Mouse (Mus musculus) limb, embryonic 12.5 days (tissue): ENCODE data around the gene Add2. TPM values are rescaled to one million over a fixed set of nuclear protein-coding genes. Genes with fewer than 3 reads are reported as not detected.

Experiments used
- ATAC-seq: fragments of 200-750 bp; cut with Nextera tagmentation; 2 replicates; pipeline ENCODE4 v1.8.0; 2017; ENCODE audit warnings: low read depth, moderate TSS enrichment; ENCODE audit not compliant: insufficient number of reproducible peaks, insufficient read depth, low FRiP score, low TSS enrichment
- H3K27ac ChIP-seq: fragments of 300-500 bp; sonication (generic); 2 replicates; pipeline ENCODE4 v1.5.1; 2016; ENCODE audit warnings: mild to moderate bottlenecking, moderate library complexity
- H3K27me3 ChIP-seq: fragments of 300-500 bp; sonication (generic); 2 replicates; pipeline ENCODE4 v1.6.1; 2016; ENCODE audit warnings: mild to moderate bottlenecking, moderate library complexity
- H3K36me3 ChIP-seq: fragments of 300-500 bp; sonication (generic); 2 replicates; pipeline ENCODE4 v1.6.1; 2016; ENCODE audit warnings: mild to moderate bottlenecking, moderate library complexity
- H3K4me1 ChIP-seq: fragments of 300-500 bp; sonication (generic); replicated peaks from 2 replicates; pipeline ENCODE4 v1.6.1; 2016
- H3K4me2 ChIP-seq: fragments of 300-500 bp; sonication (generic); 2 replicates; pipeline ENCODE4 v1.6.1; 2016; ENCODE audit warnings: mild to moderate bottlenecking, moderate library complexity
- H3K4me3 ChIP-seq: fragments of 300-500 bp; sonication (generic); replicated peaks from 2 replicates; pipeline ENCODE4 v1.5.1; 2016; ENCODE audit warnings: mild to moderate bottlenecking
- H3K9ac ChIP-seq: fragments of 300-500 bp; sonication (generic); replicated peaks from 2 replicates; pipeline ENCODE4 v1.6.1; 2016; ENCODE audit warnings: mild to moderate bottlenecking, moderate library complexity
- H3K9me3 ChIP-seq: fragments of 300-500 bp; sonication (generic); 2 replicates; pipeline ENCODE4 v1.6.1; 2016; ENCODE audit warnings: mild to moderate bottlenecking, moderate library complexity
- WGBS: fragments of 180-500 bp; shearing (Covaris S2); methylation state at CpG from one replicate; pipeline ENCODE4 v1.1.7; 2016; 5-methylcytosine and 5-hydroxymethylcytosine counted together
- polyA plus RNA-seq: library from polyadenylated mRNA; unstranded; fragments of >200 nt; fragmentation: Nextera tagmentation; extraction: Ambion mirVana; gene quantifications from 2 replicates; pipeline ENCODE4 v1.2.1, GENCODE M21; 2016

Add2 gene
- polyA plus RNA-seq, 1 experiment from 2014 or later, result 7.4 TPM

- no peak overlapping the region for H3K4me2 ChIP-seq
- H3K9me3 ChIP-seq, result no peaks in the 10 kb centered on the region
- no peaks in the 10 kb centered on the region; the same call in 1 of the 2 replicates for H3K4me1 ChIP-seq
- no peak overlapping the region for H3K27ac ChIP-seq
- H3K9ac ChIP-seq, result no peak overlapping the region
- WGBS, result 81% methylated on average over 6 of the region's 6 CpGs
- no peak for ATAC-seq
- no peaks in the 10 kb centered on the region for H3K36me3 ChIP-seq
- no peak overlapping the region for H3K4me3 ChIP-seq
- H3K27me3 ChIP-seq, result no peaks in the 10 kb centered on the region
These were observed 38.2 kb downstream of the Add2 start for GRCm38 (mm10) chr6:86066727-86067126.

GRCm38 (mm10) chr6:86067145-86067544, 38.7 kb downstream of the Add2 start:
- H3K9me3 ChIP-seq, result no peaks in the 10 kb centered on the region
- no peak for ATAC-seq
- H3K4me2 ChIP-seq, result no peak overlapping the region
- H3K4me3 ChIP-seq, result no peak overlapping the region
- no peaks in the 10 kb centered on the region; the same call in 1 of the 2 replicates for H3K4me1 ChIP-seq
- 63% methylated on average over 5 of the region's 5 CpGs for WGBS
- H3K9ac ChIP-seq, result no peak overlapping the region
- H3K27ac ChIP-seq, result no peak overlapping the region
- no peaks in the 10 kb centered on the region for H3K36me3 ChIP-seq
- H3K27me3 ChIP-seq, result no peaks in the 10 kb centered on the region

- ATAC-seq, result no peak
- H3K36me3 ChIP-seq, result no peaks in the 10 kb centered on the region
- 62% methylated on average over 5 of the region's 5 CpGs for WGBS
- H3K27ac ChIP-seq, result no peak overlapping the region
- no peaks in the 10 kb centered on the region for H3K9me3 ChIP-seq
- H3K27me3 ChIP-seq, result no peaks in the 10 kb centered on the region
- no peak overlapping the region for H3K9ac ChIP-seq
- H3K4me3 ChIP-seq, result no peak overlapping the region
- H3K4me1 ChIP-seq, result no peaks in the 10 kb centered on the region
- no peak overlapping the region for H3K4me2 ChIP-seq
These were observed 40.5 kb downstream of the Add2 start for GRCm38 (mm10) chr6:86069009-86069408.

GRCm38 (mm10) chr6:86069856-86070255, 41.4 kb downstream of the Add2 start:
- H3K27me3 ChIP-seq, result no peaks in the 10 kb centered on the region
- no peaks in the 10 kb centered on the region for H3K4me1 ChIP-seq
- no peaks in the 10 kb centered on the region for H3K36me3 ChIP-seq
- H3K4me3 ChIP-seq, result no peak overlapping the region
- no peak for ATAC-seq
- no peaks in the 10 kb centered on the region for H3K9me3 ChIP-seq
- WGBS, result 84% methylated on average over 3 of the region's 3 CpGs
- H3K4me2 ChIP-seq, result no peak overlapping the region
- no peak overlapping the region for H3K27ac ChIP-seq
- no peak overlapping the region for H3K9ac ChIP-seq

GRCm38 (mm10) chr6:86070277-86070676, 41.8 kb downstream of the Add2 start:
- 91% methylated on average over 7 of the region's 7 CpGs for WGBS

GRCm38 (mm10) chr6:86073882-86074281, 45.4 kb downstream of the Add2 start:
- Histone ChIP-seq H3K4me2 (no peak overlapping the region), H3K27ac (no peak overlapping the region), H3K4me1 (no peaks in the 10 kb centered on the region), H3K9me3 (no peaks in the 10 kb centered on the region), H3K27me3 (no peaks in the 10 kb centered on the region), H3K4me3 (no peak overlapping the region), H3K9ac (no peak overlapping the region), H3K36me3 (no peaks in the 10 kb centered on the region)
- ATAC-seq, result no peak
- WGBS, result 80% methylated on average over 3 of the region's 3 CpGs

More at GRCm38 (mm10) chr6:86070277-86070676, 41.8 kb downstream of the Add2 start:
- no peaks in the 10 kb centered on the region for H3K36me3 ChIP-seq
- ATAC-seq, result no peak
- no peaks in the 10 kb centered on the region for H3K27me3 ChIP-seq
- H3K9ac ChIP-seq, result no peak overlapping the region
- no peak overlapping the region for H3K4me3 ChIP-seq
- H3K4me1 ChIP-seq, result no peaks in the 10 kb centered on the region
- no peak overlapping the region for H3K4me2 ChIP-seq
- no peaks in the 10 kb centered on the region for H3K9me3 ChIP-seq
- no peak overlapping the region for H3K27ac ChIP-seq

GRCm38 (mm10) chr6:86074538-86075204, 46.2 kb downstream of the Add2 start:
- no peaks in the 10 kb centered on the region for H3K4me1 ChIP-seq
- no peak overlapping the region for H3K9ac ChIP-seq
- no peak overlapping the region for H3K4me3 ChIP-seq
- no peaks in the 10 kb centered on the region for H3K9me3 ChIP-seq
- H3K36me3 ChIP-seq, result no peaks in the 10 kb centered on the region
- H3K27ac ChIP-seq, result no peak overlapping the region
- ATAC-seq, result no peak
- no peaks in the 10 kb centered on the region for H3K27me3 ChIP-seq
- WGBS, result 81% methylated on average over 8 of the region's 8 CpGs
- H3K4me2 ChIP-seq, result no peak overlapping the region

- no peak for ATAC-seq
- Histone ChIP-seq H3K27me3 (no peaks in the 10 kb centered on the region), H3K27ac (no peak overlapping the region), H3K9ac (no peak overlapping the region), H3K4me1 (no peaks in the 10 kb centered on the region), H3K9me3 (no peaks in the 10 kb centered on the region), H3K4me3 (no peak overlapping the region), H3K36me3 (no peaks in the 10 kb centered on the region), H3K4me2 (no peak overlapping the region)
- 81% methylated on average over 2 of the region's 2 CpGs for WGBS
These were observed 48.0 kb downstream of the Add2 start for GRCm38 (mm10) chr6:86076525-86076924.

GRCm38 (mm10) chr6:86077880-86078279, 49.4 kb downstream of the Add2 start:
- no peak for ATAC-seq
- Histone ChIP-seq H3K27ac (no peak overlapping the region), H3K9ac (no peak overlapping the region), H3K4me1 (no peaks in the 10 kb centered on the region), H3K4me2 (no peak overlapping the region), H3K36me3 (no peaks in the 10 kb centered on the region), H3K9me3 (no peaks in the 10 kb centered on the region), H3K4me3 (no peak overlapping the region), H3K27me3 (no peaks in the 10 kb centered on the region)
- WGBS, result 66% methylated on average over 5 of the region's 5 CpGs

- Histone ChIP-seq H3K27ac (no peak overlapping the region), H3K27me3 (no peaks in the 10 kb centered on the region), H3K4me1 (no peaks in the 10 kb centered on the region), H3K4me2 (no peak overlapping the region), H3K9me3 (no peaks in the 10 kb centered on the region), H3K36me3 (no peaks in the 10 kb centered on the region), H3K9ac (no peak overlapping the region), H3K4me3 (no peak overlapping the region)
- WGBS, result 68% methylated on average over 1 of the region's 1 CpGs
- ATAC-seq, result no peak
These were observed 50.0 kb downstream of the Add2 start for GRCm38 (mm10) chr6:86078361-86079010.

- H3K4me1 ChIP-seq, result no peaks in the 10 kb centered on the region
- no peak overlapping the region for H3K4me3 ChIP-seq
- H3K9me3 ChIP-seq, result no peaks in the 10 kb centered on the region
- H3K27ac ChIP-seq, result no peak overlapping the region
- no peak overlapping the region for H3K9ac ChIP-seq
- H3K27me3 ChIP-seq, result no peaks in the 10 kb centered on the region
- H3K36me3 ChIP-seq, result no peaks in the 10 kb centered on the region
- no peak for ATAC-seq
- no peak overlapping the region for H3K4me2 ChIP-seq
These were observed 50.8 kb downstream of the Add2 start for GRCm38 (mm10) chr6:86079323-86079722.

- 62% methylated on average over 6 of the region's 6 CpGs for WGBS
- ATAC-seq, result no peak
- H3K4me2 ChIP-seq, result no peak overlapping the region
- H3K9me3 ChIP-seq, result no peaks in the 10 kb centered on the region
- no peak overlapping the region for H3K9ac ChIP-seq
- no peaks in the 10 kb centered on the region for H3K4me1 ChIP-seq
- H3K27me3 ChIP-seq, result no peaks in the 10 kb centered on the region
- H3K4me3 ChIP-seq, result no peak overlapping the region
- no peak overlapping the region for H3K27ac ChIP-seq
- no peaks in the 10 kb centered on the region for H3K36me3 ChIP-seq
These were observed 57.0 kb downstream of the Add2 start for GRCm38 (mm10) chr6:86085518-86085917.
